Mouse (Mus musculus) heart, postnatal 4 days (tissue): ENCODE measurements around the gene Marcks. TPM values are rescaled to one million over a fixed set of nuclear protein-coding genes. Genes with fewer than 3 reads are reported as not detected.
A peak's percentile ranks its signal among the peaks of the same experiment; 100 is the strongest.
"Not testable (repeated sequence)": the region's sequence is repeated elsewhere in the genome, so short reads cannot be mapped to it uniquely, and the experiment has no call there.

Experiments
- DNase-seq: peaks from one replicate; pipeline ENCODE4 v3.0.0; 2021
- total RNA-seq, 2 experiments: library from RNA; stranded (reverse); gene quantifications; 2 replicates each; pipeline ENCODE4 v1.2.3; 2021

Gene Marcks
- total RNA-seq, 2 experiments from 2014 or later: 142 to 146 TPM

DNA sequence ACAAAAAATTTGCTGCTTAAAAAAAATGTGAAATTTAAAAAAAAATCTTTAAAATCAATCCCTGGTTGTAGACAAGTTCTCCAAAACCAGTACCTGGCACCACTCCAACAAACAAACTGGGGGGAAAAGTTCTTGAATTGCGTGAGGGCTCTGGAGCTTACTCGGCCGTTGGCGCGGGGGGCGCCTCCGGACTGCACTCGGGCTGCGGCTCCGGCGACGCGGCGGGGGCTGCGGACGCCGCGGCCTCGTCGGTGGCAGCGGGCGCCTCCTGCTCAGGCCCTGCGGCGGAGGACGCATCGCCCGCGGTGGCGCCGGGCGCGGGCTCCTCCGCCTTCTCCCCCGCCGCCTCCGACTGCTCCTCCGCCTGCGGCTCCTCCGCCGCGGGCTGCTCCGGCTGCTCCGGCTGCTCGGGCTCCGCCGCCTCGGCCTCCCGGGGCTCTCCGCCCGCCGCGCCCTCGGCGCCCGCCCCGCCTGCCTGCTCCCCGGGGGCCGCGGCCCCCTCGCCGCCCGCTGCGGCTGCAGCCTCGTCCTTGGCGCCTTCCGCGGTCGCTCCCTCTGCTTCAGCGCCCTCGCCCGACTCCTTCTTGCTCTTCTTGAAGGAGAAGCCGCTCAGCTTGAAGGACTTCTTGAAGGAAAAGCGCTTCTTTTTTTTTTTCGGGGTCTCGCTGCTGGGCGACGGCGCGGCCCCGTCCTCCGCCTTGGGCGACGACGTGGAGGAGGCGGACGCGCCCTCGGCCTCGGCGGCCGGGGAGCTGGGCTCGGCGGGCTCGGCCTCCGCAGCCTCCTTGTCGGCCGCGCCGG is 2.6 kb downstream of the Marcks start:
- peak; percentile 67 for DNase-seq

DNA sequence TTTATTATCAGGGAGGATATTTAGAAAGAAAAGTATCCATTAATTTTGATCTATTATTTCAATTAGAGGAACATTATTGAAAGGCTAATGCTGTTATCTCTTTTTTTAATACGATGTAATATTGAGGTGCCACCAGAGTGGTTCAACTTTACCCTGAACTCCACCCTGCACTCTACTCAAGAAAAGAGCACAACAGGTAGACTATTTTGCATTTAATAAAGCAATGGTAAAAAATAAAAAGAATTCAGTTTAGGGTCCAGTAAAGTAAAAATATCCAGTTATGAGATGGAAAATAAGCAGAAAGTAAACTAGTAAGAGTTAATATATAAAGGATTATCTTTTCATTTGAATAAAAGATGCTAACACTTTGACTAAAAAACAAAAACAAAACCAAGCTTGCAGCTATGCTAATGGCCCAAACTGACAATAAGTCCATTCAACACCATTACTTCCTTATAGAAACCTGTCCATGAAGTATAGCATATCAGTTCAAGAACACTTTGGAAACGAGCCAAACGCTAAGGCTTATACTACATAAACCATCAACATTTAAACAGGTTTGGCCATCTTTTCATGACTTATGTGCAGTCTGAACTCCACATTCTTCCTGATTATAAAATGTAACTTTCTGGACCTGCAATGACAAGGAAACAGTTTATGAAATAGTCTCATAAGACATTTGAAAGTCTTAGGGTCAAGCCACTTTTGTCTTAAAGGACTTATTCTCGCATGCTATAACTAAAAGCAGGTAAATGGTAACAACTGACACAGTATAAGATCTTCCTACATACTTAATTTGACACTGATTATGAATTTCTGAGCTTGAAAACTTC is 4.6 kb downstream of the Marcks start:
- no peak for DNase-seq

DNA sequence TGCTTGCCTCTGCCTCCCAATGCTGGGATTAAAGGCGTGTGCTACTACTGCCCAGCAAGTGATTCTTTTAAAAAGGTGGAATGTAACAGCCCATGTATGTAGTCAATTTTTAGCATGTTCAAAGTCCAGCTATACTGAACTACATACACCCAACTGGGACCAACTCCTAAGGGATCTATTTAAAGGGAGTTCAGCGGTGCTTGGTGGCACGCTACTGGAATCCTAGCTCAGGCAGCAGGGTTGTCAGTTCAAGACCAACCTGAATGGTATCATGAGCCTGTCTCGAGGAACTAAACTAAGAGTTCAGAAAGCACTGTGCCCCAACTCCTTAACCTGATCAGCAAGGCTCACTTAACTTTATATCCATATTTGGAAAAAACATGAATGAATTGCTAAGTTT is 6.0 kb downstream of the Marcks start:
- DNase-seq: no peak

DNA sequence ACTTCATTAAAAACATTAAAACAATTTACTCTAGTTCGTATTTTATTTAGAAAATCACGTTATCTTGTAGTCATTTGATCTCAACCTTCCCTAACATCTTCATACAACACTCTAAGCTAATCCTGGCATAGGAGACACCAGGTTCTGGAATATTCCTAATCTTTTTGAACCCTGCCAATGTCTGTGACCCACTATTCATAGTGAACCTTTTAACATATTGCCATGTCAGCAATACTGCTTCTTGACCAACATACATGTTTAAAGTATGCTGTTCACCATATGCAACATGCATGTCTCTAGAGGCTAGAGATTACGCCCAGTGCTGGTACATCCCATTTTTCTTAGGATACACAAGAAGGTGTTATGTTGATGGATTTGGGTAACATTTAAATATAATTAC is 9.1 kb downstream of the Marcks start:
- no peak for DNase-seq

DNA sequence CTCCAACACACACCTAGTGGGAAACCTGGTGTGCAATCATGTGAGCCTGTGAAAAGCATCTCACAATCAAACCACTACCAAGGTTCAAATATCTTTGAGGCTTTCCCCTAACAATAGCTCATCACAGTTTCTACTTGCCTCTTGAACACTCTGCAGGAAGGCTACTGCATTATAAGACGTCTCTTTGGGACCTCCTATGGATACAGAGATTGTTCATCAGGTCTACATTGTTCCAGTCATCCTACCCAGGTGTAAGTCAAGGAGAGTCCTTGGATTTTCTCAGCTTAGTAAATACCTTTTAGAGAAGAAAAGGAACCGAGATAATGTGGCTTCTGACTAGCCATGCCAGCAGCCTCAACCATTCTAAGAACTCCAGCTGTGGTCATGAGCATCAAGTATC is 23.4 kb downstream of the Marcks start:
- DNase-seq: no peak

DNA sequence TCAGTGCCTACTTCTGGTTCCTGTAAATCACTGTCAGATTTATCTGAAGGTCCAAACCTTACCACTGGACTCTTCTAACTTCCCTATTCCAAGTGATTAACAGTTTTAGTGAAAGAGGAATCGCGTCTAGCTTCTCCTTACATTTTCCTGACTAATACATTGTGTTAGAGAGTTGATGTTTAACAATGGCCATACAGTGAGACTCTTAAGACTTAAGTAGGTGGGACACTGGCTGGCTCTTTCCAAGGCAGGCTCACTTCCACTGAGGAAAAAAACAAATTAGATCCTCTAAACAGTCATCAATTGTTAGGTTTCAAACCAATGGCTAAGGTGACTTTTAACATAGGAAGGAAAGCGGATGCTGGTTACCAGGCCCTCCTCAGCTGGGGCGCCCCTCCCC is 25.9 kb downstream of the Marcks start:
- no peak for DNase-seq

DNA sequence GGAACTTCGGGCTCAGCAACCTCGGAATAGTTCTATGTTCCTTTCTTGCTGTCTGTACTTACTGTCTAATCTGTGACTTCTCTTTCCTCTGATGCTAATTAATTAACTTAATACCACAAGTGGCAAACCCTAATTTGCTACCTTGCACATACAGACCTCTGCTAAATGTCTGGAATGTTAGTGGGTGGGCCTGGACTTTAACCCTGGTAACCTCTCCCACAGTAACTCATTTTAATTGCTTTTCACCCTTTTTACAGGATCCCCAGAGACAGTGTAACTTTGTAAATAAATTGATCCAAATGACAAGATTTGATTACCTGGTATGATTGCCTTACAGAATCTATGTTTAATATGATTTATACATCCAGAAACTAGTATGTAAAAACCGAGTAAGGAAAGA is 26.4 kb downstream of the Marcks start:
- no peak for DNase-seq

DNA sequence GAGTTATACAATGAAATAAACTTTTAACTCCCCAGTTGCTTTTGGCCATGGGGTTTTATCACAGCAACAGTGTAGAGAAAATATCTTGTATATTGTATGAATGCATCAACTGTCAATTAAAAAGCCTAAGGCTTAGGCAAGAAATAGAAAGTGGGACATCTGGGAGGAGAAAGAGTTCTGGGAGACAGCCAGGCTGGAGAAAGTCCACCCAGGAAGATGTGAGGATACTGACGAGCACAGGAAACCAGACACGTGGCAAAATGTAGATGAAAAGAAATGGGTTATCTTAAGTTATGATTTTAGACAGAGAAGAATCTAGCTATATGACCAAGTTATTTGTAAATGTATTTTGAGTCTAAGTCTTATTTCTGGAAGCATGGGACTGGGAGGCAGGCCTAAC is 27.3 kb downstream of the Marcks start:
- no peak for DNase-seq

DNA sequence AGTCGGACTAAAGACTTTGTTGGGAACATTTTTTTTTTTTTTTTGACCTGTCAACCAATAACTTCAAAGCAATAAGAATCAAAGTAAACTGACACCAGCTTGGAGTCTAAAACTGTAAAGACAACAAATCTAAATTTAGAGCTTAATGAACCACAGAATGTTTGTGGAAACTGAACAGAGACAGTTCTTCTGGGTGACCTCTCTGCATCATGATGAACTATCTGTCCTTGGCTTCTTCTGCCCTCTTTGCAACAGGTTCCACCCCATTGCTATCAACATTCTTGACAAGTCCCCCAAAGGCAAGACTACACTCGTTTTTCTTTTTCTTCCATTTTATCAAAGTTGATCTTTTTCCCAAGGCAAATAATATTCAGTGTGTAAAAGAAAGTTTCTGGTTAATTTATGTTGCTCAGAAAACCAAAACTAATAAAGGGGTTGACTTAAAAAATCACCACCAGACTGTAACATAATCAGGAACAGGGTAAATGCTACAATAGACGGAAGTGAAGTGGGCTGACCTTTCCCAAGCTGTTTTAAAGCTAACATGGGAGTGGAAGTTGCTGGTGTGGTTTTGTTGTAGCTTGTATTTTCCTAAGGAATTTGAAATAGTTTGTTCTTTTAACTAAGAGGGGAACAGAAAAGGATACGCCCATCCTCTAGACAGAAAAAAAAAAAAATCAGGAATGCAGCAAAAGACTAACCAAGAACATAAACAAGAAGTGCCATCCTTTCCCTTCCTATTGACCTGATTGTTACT is 31.7 kb downstream of the Marcks start:
- no peak for DNase-seq

DNA sequence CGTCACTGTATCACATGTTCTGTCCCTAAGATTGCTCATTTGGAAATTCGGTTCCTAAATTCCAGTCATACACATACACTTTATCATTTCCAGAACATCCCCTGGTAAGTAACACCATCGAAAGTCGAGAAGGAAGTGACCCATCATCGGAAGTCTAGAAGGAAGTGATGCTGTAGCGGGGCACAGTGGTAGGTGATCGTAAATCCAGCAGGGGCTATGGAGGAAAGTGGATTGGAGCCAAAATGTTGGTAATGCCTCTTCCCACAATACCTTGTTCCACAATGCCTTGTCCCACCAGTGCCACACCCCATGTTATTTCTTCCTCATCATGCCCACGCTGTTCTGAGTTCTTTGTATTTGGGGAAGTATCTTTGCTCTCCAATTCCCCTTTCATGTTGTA is 32.4 kb downstream of the Marcks start:
- no peak for DNase-seq

DNA sequence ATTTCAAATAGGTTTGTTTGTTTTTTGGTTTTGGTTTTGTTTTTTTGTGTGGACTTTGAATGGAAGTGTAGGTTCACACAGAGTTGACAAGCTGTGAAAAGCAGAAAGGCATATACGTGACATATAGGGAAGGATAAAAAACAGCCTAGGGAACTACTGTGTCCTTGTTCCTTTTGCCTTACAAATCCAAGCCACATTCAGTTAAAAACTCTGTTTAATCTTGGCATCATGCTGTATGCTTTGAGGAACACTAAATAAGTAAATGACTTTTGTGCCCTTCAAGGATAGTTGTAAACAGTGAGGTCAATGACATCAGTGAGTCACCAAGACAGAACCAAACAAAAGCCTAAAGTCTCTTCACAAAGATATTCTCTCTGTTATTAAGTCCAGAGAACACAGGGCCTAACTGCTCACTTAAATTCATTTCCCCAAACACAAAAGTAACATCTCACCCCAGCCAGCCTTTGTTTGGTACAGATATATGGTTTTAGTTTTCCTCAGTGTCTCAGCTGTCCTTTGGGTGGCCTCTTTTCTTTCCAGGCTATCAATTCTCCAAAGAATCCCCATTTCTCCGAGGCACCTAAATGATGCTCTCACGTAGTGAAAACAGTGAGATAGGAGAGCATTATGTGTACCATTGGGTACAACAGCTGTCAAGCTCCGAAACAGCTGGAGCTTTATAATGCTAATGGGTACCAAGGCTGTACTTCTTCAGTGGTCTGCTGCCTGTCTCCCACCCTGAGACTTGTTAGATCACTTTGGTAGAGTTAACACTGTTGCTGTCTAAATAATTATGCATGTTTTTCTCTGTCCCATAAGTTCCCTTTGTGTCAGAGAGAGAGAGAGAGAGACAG is 36.3 kb downstream of the Marcks start:
- no peak for DNase-seq

DNA sequence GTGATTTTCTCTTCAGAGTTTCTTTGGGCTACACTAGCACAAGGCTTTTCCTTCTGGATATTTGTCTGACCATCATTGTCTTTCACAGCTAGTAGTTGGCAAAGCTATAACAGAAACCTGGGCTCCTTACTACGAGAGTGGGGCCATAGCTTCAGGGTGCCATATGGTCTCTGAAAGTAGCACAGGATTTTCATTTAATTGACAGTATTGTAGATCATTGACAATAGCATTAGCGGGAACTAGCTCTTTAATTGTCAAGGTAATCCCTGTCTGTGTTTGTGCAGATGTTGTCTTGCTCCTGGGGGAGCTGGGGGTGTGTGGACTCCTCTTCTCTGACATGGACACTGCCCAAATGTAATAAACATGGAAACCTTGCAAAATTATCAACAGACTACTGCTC is 37.0 kb downstream of the Marcks start:
- no peak for DNase-seq

DNA sequence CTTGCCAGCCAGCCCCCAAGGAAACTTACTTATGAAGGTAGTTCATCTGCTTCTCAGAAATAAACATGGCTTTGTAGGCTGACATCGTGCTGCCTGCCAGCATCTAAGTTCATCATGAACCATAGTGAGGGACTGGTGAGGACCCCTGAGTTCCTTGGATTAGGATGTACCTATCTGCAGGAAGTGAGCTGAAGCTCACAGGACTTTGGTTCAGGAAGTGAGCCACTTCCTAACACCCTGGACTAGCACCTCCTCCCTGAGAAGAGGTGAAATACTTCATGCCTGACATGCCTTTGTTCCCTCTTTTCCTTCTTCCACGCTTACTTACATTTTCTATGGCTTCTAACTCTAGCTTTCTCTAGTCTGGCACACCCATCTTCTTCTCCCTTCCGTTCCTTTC is 42.2 kb downstream of the Marcks start:
- DNase-seq: no peak

DNA sequence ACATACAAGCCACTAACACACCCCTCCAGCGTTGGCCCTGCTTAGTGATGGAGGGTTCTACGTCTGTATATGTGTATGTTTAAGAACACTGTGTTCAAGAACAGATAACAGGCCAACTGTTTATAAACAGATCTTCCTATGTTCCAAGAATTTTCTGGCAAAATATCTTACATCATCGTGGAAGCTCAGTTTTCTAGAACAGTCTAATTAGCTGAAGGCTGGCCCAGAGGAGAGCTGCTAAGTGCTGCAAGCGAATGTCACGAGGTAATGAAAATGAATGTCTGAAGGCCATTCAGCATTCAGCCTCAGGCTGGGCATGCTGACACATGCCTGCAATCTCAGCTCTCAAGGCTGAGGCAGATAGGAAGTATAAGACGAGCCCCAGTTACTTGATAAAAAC is 42.9 kb downstream of the Marcks start:
- no peak for DNase-seq

DNA sequence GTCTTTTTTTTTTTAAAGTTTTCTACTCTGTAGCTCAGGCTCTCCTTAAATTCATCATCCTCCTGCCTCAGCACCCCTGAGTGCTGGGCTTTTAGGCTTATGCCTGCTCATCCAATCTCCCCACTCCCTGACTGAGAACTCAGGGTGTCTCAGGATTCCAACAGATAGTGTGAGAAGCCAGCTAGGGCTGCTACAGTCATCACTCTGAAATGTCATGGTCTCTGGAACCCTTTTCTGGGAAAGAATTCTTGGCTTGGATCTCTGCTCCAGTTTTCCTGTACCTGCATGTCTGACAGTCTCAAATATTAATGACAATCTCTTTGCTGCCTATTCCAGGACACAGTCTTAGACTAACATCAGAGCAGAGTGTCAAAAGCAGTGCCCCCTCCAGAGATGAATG is 45.4 kb downstream of the Marcks start:
- DNase-seq: no peak

DNA sequence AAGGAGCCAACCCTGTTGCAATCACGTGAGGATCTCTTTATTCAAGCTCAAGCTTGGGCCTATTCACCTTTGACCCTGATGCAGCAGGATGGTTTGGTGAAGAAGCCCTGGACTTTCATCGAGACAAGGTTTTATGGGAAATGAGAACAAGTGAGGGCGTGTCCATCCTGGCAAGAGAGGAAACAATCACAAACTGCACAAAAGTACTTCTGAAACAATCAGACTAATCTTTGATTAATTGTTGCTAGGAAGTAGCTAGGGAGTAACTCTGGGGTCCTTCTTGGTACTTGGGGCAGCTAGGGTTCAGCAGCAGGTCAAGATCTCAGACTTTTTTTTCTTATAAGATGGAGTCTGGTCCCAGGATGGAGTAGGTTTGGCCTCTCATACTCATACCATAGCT is 48.3 kb downstream of the Marcks start:
- no peak for DNase-seq

DNA sequence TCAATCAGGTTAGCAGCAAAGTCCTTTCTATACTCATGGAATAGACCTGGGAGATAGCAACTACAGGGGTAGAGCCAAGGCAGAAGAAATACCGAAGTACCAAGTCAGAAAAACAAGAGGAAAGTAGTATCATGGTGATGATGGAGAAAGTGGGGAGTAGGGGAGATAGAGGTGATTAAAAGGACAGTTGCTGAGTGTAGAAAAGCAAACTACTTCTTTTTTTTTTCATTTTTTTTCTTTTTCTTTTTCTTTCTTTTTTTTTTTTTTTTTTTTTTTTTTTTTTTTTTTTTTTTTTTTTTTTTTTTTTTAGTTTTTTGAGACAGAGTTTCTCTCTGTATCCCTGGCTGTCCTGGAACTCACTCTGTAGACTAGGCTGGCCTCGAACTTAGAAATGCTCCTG is 54.6 kb downstream of the Marcks start:
- DNase-seq: not testable (repeated sequence)

Other genes starting within 250 kb of the Marcks start
- 100 to 1,000 TPM; 100 to 104 TPM for gene Hdac2, start 164.4 kb downstream of the Marcks start, total RNA-seq